Mouse (Mus musculus) fibroblast of lung, adult 2 months (primary cell): ENCODE data around the gene Cd209e.
"Not testable (repeated sequence)": the region's sequence is repeated elsewhere in the genome, so short reads cannot be mapped to it uniquely, and the experiment has no call there.

Experiments used
- DNase-seq: peaks from one replicate; pipeline ENCODE4 v3.0.0-alpha.2; 2011; ENCODE audit warnings: low read depth

The Cd209e gene

DNA sequence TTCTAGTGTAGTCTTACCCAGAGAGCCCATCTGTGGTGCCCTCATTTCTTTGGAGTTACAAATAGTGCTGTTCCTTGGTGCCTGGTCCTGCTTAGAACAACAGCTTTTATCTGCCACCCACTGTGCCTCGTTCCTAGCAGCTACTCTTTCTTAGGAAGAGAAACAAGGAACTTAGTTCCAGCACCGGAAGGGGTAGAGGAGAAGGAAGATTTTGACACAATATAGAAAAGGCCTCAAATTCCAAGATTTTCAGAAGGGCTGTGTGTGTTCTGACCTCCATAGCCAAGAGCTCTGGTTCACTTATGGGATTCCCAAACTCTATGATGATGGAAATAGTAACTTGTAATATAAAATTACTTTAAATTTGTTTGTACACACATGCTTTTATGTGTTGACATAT, at the start of gene Cd209e:
TSS of gene Cd209e (minus strand) at position 101 of the 400 bp plus-strand sequence.
- DNase-seq = no peak

DNA sequence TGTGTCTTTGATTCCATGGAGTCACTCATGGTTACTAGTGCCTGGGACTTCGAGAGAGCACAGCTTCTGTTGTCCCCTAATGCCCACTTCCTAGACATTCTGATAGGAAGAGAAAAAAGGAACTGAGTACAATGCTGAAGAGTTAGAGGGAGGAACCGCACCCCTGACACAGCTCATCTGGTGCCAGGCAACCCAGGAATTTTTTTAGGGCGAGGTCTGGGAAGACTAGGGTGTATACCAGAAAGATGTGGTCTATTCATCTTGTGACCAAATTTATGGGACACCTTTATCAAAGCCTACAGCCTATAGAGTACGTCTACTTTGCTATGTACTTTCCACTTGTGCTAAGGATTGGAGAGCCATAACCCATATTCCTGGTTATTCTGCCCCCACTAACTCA, 24.3 kb upstream of the Cd209e start, which contains the start of gene Cd209d:
TSS of gene Cd209d (minus strand) at position 101 of the 400 bp plus-strand sequence.
- DNase-seq = no peak

- DNase-seq = no peak
These were observed 22.0 kb upstream of the Cd209e start for GRCm38 (mm10) chr8:3876121-3876520.

GRCm38 (mm10) chr8:3862736-3863135, 8.6 kb upstream of the Cd209e start:
- not testable (repeated sequence) for DNase-seq

- DNase-seq = no peak
These were observed 51.0 kb downstream of the Cd209e start for GRCm38 (mm10) chr8:3803091-3803490.
